Mouse (Mus musculus): ENCODE results near the gene Exoc3l4.

Exoc3l4 gene

DNA sequence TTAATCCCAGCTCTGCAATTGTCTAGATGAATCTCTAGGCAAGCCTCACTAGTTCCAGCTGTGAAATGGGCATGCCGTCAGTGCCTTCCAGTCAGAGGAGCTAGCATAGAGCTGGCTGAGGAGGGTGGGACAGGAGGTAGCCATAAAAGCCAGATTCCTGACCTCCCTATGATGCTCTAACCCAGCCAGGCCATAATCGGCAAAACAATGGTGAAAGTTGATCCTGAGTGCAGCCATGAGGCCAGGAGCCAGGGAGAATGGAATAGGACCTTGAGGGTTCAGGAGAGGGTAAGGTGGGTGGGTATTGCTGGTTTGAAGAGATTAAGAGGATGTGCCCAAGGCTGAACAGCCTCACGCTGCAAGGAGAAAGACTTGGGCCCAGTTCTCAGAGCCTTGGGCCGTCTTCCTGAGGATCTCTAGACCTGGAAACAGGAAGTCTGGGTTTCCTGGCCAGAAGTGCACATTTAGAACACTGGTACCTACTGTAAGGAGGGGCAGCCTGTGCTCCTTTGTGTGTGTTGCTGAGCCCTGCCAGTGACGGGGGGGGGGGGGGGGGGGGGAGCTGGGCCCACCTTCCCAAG lies 16.0 kb downstream of the Exoc3l4 start:
- DNase-seq (ENCODE audit: extremely low read depth, insufficient read length, low spot score) = no peak

DNA sequence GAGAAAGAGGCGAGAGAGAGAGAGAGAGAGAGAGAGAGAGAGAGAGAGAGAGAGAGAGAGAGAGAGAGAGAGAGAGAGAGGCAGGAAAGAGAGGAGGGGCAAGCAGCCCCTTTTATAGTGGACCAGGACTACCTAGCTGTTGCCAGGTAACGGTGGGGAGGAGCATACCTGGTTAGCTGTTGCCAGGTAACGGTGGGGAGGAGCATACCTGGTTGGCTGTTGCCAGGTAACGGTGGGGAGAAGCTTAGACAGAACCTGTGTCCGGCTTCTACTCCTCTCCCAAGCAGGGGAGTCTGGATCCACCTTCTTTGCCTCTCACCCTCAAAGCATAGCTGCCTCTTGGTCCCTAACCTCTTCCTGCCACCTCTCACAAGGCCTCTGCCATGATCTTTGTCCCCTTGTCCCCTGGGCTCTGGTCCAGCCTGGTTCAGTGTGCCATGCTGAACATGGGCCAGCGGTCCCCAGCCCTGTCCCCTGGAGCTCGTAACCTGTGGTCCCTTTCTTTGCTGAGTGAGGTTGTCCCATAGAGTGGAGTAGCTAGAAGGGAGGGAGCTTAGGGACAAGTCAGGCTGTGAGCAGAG lies 17.4 kb downstream of the Exoc3l4 start:
- no peak for DNase-seq (ENCODE audit: extremely low read depth, insufficient read length, low spot score)

DNA sequence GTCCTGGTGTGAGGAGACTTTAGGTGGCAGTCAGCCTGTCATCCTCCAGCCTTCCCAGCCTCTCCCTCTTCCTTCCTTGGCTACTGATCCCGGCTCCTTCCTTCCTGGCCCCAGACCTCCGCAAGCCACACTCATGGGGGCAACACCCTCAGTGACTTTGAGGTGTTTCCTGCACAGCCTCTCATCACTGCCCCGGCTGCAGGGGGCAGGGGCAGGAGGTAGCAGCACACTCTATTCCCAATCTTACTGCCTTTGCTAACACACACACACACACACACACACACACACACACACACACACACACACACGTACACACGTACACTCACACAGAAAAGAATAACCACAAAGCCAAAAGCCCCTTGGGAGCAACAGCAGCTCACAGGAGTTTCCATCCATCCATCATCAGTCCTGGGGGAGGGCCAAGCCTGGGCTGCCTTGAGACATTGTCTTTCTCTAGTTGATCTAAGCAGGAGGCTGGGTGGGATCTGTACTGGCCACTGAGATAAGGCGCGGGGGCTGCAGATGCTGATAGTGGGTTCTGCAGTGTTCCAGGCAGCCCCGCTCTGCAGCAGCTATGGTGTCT lies 18.0 kb downstream of the Exoc3l4 start:
- no peak for DNase-seq (ENCODE audit: extremely low read depth, insufficient read length, low spot score)

DNA sequence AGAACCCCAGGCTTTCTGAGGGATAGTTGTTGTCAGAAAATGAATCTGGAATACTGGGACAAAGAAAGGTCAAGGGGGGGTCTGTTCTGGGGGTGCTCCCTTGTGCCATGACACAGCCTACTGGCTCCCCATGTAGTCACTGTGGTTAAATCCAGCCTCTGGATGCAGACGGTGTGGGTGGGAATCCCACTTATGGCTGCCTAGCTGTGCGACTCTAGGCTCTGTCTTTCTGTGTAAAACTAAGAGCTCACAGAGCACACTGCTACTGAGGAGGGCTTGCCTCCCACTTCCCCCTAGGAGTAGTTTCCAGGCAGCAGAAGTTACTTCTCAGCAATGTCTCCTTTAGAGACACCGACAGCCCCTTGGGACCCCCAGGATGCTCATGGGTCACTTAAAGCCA lies 19.4 kb downstream of the Exoc3l4 start:
- no peak for DNase-seq (ENCODE audit: extremely low read depth, insufficient read length, low spot score)

DNA sequence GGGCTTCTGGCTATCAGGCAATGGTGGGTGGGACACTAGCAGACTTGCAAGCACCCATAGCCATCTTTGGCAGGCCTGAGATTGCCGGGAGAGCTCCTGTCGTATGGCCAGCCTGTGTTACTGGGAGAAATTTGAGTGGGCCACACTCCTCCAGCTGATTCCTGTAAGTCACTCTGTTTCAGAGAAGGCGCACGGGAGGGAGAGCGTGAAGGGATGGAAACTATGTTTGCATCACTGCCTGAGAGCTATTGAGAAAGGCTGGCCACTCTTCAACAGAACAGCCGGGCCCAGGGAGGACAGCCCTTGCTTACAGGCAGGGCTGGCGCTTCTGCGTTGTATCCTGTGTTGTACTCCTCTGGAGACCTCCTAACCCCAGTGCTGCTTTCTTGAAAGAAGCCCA lies 19.8 kb downstream of the Exoc3l4 start:
- no peak for DNase-seq (ENCODE audit: extremely low read depth, insufficient read length, low spot score)

DNA sequence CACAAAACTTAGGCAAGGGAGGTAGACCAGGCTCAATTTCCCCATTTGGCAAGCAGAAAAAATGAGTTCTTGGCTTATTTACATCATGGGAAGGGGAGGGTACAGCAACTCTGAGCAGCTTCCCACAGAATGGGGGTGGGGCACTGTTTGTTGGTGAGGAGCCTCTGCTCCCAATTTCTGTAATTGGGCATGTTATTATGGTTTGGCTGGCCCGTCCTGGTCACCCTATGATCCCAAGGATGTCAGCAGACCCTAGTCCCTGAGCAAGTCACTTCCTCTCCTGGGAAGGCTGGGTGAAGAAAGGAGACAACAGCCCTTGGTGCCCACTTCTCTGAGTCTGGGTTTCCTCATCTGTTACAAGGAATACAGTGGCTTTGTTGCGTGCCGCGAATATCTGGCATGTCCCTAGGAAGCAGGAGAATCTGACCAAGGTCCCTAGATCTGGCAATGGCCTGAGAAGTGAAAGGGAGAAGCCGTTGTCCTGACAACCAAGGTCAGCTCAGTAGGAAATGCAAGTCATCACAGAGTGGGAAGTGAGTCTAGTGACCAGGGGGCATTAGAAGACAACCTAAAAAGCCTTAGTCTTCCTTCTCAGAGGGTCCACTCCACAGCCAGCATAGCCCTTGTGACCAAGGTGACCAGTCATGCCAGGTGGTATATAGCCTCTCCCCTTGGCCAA lies 20.5 kb downstream of the Exoc3l4 start:
- no peak for DNase-seq (ENCODE audit: extremely low read depth, insufficient read length, low spot score)

DNA sequence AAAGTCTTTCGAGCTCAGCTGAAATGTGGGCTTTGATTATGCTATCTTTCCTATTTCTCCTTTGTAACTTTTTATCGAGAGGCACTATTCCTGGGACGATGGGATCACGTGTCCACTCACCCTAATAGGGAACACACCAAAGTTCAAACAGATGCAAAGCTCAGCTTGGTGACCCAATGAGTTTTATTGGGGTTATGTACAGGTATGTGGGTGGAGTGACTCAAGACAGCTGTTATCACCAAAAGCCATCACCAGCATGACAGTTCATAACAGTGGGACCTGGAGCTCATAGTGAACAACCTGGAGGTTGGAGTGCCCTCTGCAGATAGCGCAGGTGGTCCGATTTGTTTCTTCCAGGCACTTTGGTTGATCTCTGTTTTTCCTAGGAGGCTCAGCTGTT lies 22.0 kb downstream of the Exoc3l4 start:
- DNase-seq (ENCODE audit: extremely low read depth, insufficient read length, low spot score) = no peak

DNA sequence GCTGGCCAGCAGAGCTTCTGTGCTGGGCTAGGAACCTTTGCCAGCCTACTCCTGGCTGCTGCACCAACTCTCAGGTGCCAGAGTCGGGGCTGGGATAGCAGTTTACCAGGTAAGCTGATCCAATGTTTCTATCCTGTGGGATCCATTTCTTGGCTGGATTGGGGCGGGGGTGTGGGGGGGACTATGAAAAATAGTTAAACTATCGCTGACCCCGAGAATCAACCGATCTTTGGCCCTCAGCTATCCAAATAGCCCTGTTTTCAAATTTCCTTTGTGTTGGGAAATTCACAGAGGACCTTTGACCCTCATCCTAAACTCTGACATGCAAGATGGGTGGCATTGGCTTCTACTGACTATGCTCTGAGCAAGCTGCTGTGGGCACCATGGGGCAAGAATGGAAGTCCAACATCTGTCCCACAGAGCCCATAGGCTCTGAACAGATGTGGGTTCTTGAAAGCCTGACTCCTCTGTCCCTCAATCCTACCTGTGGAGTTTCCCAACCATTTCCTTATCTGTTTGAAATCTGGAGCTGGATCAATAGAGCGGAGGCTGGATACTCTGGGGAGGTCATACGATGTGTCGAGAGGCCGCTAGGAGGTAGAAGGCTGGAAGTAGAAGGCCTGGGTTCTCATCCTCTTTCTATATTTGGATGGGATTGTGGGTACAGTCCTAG lies 24.0 kb downstream of the Exoc3l4 start:
- no peak for DNase-seq (ENCODE audit: extremely low read depth, insufficient read length, low spot score)

DNA sequence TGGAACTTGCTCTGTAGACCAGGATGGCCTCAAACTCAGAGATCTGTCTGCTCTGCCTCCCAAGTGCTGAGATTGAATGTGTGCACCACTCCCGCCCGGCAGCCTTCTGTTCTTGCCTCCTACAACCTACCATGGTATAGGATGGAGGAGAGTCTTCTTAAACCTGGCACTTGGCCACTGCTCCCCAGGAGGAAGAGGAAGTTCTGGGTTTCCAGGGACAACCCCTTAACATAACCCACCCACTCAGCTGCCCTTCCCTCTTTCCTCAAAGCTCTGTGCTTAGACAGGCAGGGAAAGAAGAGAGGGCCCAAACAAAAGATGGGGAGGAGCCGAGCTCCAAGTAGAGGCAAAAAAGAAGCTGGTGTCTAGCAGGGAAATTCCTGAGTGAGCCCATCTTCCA lies 24.7 kb downstream of the Exoc3l4 start:
- no peak for DNase-seq (ENCODE audit: extremely low read depth, insufficient read length, low spot score)

DNA sequence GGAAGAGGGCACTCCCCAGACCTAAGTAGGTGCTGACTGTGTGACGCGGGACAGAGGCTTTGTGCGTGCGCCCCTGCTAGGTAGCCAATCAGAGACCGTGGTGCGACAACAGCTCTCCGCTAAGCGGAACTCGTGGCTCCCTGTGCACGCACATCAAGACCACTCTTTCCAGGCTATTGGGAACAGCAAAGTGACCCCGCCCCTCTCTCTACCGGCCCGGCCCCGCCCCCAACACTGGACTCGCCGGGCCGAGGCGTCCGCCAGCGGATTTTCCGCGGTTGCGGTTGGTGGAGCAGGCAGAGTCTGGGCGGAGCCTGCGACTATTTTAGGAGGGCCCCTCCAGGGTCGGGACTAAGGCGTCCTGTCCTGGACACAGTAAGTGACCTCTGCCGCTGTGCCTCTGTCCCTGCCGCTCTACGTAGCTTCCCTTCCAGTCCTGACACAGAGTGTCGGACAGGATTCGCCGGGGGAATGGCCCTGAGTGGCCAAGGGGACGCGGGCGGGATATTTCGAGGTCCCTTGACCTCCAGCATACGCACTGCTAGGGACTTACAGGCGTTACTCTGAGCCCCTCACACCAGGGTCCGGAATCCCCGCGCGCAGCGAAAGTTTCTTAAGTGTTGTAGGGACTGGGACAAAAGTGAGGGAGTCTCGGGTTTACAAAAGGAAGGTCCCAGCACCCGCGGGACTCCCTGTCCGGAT lies 25.6 kb downstream of the Exoc3l4 start, which contains the start of gene Tnfaip2:
TSS of gene Tnfaip2 (plus strand) at position 161 of the 702 bp plus-strand sequence.
- DNase-seq (ENCODE audit: extremely low read depth, insufficient read length, low spot score) = peak; percentile 90

DNA sequence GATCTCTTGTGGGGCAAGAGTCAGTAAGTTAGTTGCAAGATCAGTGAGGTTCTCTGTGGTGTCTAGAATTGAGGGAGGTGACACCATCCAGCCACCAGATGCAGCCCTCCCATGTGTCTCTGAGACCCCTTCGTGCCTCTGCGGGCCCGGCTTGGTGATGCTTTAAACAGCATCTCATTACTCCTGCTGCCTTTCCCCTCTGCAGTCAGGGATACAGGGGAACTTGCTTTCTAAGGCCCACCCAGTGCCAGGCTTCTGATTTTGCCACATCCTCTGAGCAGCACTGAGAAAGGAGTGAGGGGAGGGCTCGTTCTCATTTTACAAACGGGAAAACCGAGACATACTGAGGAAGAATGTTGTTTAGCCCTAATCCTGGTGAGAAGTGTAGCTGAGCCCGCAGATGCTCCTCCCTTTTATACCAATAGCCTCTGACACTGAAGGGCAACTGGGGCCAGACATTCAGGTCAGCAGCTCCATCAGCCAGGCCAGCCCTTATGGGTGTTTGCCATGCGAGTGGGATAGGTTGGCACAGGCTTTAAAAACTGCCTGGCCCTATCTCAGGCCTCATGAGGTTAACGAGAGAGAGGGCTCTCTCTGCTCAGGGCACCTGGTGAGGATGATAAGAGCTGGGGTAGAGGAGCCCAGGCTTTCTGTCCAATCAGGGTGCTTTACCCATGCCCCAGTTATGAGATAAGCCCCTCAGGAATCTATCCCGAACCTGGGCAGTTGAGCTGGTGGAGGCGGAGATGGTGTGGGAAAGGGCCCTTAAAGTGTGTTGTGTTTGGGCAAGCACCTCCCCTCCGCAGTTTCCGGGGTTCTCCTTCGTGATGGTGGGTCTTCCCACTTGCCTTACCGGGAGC lies 26.4 kb downstream of the Exoc3l4 start:
- no peak for DNase-seq (ENCODE audit: extremely low read depth, insufficient read length, low spot score)

DNA sequence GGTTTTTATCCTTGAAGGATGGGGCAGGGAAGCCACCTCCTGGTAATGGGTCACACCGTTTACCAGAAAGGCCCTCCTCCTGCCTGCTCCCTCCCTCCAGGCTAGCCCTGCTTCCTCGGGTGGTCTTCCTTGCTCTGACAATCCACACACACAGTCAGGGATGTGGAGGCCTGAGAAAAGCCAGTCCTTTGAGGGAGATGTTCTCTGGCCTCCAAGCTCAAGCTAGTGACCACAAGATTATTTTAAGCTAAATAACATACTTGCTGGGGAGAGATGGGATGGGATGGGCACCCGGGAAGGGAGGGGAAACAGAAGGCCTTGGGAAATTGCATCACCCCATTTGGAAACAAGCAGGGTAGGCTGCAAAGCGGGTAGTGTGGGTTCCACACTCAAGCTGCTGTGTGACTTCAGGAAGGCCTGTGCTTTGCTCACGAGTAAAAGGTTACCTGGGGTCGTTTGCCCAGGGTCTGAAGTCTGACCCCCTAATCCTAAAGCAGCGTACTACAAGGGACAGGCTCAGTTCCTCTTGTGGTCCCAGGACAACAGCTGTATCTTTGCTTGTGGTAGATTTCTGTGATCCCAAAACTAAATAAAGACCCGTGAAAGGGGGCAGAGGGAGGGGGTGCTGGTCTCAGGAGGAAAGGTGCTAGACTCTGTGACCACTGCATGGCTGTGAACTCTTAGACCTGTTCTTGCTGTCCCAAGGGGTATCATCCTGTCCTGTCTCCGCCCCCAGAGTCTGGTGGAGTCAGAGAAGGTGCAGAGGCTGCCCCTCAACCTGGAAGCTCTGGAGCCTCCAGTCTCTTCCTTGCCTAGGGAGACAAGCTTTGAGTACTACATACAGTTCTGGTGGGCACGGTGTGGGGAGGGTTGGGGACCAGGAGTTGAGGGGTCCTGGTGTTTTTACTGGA lies 27.4 kb downstream of the Exoc3l4 start:
- peak; percentile 58 for DNase-seq (ENCODE audit: extremely low read depth, insufficient read length, low spot score)

DNA sequence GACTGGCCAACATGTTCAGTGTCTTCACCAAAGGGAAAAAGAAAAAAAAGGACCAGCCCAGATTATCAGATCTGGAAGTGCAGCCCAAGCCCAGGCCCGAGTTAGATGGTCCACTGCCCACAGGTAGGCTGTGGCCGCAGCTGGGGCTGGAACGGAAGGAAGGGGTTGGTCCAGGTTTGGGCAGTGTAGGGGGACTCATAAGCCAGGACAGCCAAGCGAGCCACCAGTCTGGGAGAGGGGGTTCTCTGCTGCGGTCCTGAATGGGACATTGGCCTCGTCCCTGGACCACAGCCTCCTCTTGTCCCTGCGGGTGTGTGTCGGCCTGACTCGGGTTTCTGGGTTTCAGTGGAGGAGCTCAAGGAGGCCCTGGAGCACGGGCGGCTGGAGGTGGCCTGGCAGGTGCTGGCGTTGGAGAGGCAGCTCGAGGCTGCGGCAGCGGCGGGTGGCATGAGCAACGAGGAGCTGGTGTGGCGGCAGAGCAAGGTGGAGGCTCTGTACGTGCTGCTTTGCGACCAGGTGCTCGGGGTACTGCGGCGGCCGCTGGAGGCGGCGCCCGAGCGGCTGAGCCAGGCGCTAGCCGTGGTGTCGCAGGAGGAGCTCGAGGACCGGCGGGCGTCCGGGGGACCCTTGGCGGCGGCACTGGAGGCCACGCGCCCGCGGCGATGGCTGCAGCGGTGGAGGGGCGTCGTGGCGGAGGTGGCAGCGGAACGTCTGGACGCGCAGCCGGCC lies 28.5 kb downstream of the Exoc3l4 start:
- no peak for DNase-seq (ENCODE audit: extremely low read depth, insufficient read length, low spot score)

DNA sequence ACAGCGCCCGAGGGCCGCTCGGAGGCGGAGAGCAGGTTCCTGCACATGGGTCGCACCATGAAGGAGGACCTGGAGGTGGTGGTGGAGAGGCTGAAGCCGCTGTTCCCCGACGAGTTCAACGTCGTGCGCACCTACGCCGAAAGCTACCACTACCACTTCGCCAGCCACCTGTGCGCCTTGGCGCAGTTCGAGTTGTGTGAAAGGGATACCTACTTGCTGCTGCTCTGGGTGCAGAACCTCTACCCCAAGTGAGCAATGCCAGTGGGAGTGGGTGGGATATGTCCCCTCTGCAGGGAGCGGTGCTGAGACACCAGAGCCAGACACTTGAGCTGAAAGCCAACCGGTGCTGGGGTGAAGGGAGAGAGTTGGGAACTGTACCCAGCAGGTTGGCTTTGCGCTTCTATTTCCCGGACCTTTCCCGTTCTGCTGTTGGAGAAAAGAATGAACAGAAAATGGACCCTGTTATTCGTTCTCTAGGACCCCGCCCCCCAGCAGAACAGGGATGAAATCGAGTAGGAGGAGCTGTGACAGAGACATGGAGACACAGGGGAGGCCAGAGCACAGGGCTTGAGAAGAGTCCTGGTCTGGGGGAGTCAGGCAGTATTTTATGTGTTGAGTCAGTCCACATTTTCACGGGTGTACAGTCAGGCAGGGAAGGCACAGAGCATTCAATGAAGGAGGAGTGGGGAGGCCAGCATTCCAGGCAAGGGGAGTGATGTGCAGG lies 29.2 kb downstream of the Exoc3l4 start:
- no peak for DNase-seq (ENCODE audit: extremely low read depth, insufficient read length, low spot score)

DNA sequence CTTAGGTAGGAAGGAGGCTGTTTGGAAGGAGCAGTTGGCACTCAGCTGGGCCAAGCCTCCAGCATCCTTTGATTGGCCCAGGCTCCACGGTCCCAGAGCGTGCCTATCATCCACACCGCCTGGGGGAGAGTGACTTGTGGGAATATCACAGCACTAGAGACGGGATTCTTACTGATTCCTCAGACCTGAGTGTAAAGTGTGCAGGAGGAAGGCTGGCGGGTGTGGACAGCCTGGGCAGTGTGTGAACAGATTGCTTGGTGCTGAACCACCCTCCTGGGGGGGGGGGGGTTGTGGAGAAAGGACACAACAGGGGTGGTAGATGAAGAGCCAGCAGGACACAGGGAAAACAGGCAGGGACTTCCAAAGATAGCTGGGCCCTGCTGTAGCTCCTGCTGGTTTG lies 29.9 kb downstream of the Exoc3l4 start:
- DNase-seq (ENCODE audit: extremely low read depth, insufficient read length, low spot score) = no peak

DNA sequence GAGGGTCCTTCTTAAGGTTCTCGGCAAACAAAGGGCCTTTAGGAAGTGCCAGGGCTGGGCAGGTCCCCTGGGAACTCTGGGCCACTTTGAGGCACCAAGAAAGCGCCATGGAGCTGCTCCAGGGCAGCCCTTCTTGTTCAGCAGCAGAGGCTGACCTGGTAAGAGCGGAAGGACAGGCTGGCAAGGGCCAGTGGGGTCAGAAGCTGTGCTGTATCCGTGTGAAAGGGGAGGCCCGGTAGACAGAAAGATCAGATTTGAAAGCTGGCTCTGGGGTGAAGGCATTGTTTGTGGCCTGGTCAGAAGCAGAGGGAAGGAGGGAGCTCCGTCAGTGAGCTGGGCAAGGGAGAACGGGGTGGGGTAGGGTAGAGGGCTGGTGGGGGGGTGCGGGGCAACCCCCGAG lies 30.5 kb downstream of the Exoc3l4 start:
- no peak for DNase-seq (ENCODE audit: extremely low read depth, insufficient read length, low spot score)

DNA sequence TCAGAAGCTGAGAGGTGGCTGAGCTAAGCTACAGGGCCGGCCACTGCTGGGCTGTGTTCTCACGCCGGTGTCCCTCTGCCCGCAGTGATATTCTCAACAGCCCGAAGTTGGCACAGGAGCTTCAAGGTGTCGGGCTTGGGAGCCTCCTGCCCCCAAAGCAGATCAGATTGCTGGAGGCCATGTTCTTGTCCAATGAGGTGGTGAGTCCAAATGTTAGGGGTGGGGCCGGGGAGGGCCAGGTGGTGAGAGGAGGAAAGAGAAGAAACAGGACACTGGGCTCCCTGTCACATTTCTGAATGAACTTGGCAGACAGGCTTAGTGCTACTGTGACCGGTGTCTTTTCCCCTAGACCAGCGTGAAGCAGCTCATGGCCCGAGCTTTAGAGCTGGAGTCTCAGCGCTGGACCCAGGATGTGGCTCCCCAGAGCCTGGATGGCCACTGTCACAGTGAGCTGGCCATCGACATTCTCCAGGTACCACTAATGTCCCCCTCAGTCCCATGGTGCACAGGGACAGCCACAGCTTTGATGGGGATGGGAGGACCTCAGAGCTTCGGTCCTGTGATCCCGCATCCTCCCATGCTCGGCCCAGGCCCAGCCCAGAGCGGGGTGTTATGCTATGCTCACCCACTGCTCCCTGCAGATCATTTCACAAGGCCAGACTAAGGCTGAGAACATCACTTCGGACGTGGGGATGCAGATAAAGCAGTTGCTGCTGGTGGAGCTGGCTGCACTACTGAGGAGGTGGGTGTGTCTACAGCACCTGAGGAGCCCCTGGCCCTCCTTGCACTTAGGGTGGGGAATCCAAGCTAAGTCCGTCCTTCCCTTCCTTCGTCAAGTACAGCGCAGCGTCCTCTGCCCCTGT lies 31.3 kb downstream of the Exoc3l4 start:
- no peak for DNase-seq (ENCODE audit: extremely low read depth, insufficient read length, low spot score)

Measured in 3134 (cell line).